Mouse (Mus musculus): ENCODE measurements around the gene Sdad1. TPM values are rescaled to one million over a fixed set of nuclear protein-coding genes. Genes with fewer than 3 reads are reported as not detected.

Gene Sdad1
- polyA plus RNA-seq, 1 experiment = 15.3 TPM

DNA sequence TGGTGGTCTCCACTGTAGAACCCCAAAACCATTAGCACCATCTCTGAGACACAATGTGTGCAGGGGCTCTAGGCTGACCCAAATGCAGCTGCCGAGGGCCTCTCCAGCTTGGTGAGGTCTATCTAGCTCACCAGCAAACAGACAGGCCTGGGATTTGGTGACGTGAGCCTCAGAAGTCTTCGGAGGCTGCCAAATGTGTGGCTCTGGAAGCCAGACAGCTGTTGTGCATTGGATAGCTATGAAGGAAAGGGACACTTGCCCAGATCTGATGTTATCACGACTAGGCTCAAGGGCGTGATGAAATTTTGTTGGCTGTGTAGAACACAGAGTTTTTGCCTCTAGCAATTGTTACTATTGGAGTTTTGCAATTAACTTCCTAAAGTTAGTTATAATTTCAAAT is 13.0 kb upstream of the Sdad1 start:
- H3K27me3 ChIP-seq (ENCODE audit: control insufficient read depth, insufficient read depth, low read length) = no peaks in the 10 kb centered on the region
- no peak for DNase-seq
- no peaks in the 10 kb centered on the region for H3K4me1 ChIP-seq (ENCODE audit: control insufficient read depth, insufficient read depth, low read length)
- WGBS = 11% methylated on average over 5 of the region's 5 CpGs
- H3K4me3 ChIP-seq (replicated peaks; ENCODE audit: insufficient read depth, low read depth, low read length) = no peak overlapping the region
- TF ChIP-seq CTCF (IDR thresholded peaks at IDR 0.05; ENCODE audit: borderline replicate concordance, insufficient read depth, low read depth, low read length) = no peak
- TF ChIP-seq POLR2A (IDR thresholded peaks at IDR 0.05; ENCODE audit: borderline replicate concordance, insufficient read depth, low read length) = no peak
- no peak overlapping the region for H3K27ac ChIP-seq (ENCODE audit: insufficient read depth, low read length)

GRCm38 (mm10) chr5:92322612-92323011 is 12.3 kb upstream of the Sdad1 start:
- no peaks in the 10 kb centered on the region for H3K27me3 ChIP-seq (ENCODE audit: control insufficient read depth, insufficient read depth, low read length)
- TF ChIP-seq POLR2A (IDR thresholded peaks at IDR 0.05; ENCODE audit: borderline replicate concordance, insufficient read depth, low read length) = no peak
- TF ChIP-seq CTCF (IDR thresholded peaks at IDR 0.05; ENCODE audit: borderline replicate concordance, insufficient read depth, low read depth, low read length) = no peak
- H3K27ac ChIP-seq (ENCODE audit: insufficient read depth, low read length) = no peak overlapping the region
- no peak for DNase-seq
- WGBS = 92% methylated on average over 4 of the region's 4 CpGs
- H3K4me3 ChIP-seq (replicated peaks; ENCODE audit: insufficient read depth, low read depth, low read length) = no peak overlapping the region
- no peaks in the 10 kb centered on the region for H3K4me1 ChIP-seq (ENCODE audit: control insufficient read depth, insufficient read depth, low read length)

GRCm38 (mm10) chr5:92321631-92322400 is 11.5 kb upstream of the Sdad1 start:
- DNase-seq = no peak
- Histone ChIP-seq H3K4me3 (replicated peaks; ENCODE audit: insufficient read depth, low read depth, low read length) (no peak overlapping the region), H3K27ac (ENCODE audit: insufficient read depth, low read length) (no peak overlapping the region), H3K4me1 (ENCODE audit: control insufficient read depth, insufficient read depth, low read length) (no peaks in the 10 kb centered on the region), H3K27me3 (ENCODE audit: control insufficient read depth, insufficient read depth, low read length) (no peaks in the 10 kb centered on the region)
- 72% methylated on average over 8 of the region's 8 CpGs for WGBS
- TF ChIP-seq POLR2A (IDR thresholded peaks at IDR 0.05; ENCODE audit: borderline replicate concordance, insufficient read depth, low read length) = no peak
- no peak for TF ChIP-seq CTCF (IDR thresholded peaks at IDR 0.05; ENCODE audit: borderline replicate concordance, insufficient read depth, low read depth, low read length)

DNA sequence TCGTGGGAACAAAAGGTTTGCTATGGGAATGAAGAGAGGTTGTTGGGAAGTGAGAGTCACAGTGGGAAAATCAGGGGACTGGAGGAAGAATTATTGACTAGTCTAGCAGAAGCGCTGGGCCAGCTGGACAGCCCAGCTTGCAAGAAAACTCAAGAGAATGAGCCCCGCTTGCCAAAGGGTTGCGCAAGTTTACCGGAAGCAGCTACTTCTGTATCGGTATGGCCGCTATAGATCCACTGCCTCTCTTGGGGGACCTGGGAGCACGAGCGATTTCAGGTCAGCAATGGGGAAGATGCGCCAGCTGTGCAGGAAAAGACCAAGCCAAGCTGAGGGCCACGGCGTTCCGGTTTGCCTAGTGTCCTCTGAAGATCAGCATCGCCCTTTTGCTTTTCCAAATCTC is 8.3 kb upstream of the Sdad1 start:
- TF ChIP-seq POLR2A (IDR thresholded peaks at IDR 0.05; ENCODE audit: borderline replicate concordance, insufficient read depth, low read length) = no peak
- no peak for TF ChIP-seq CTCF (IDR thresholded peaks at IDR 0.05; ENCODE audit: borderline replicate concordance, insufficient read depth, low read depth, low read length)
- no peaks in the 10 kb centered on the region for H3K4me1 ChIP-seq (ENCODE audit: control insufficient read depth, insufficient read depth, low read length)
- H3K27ac ChIP-seq (ENCODE audit: insufficient read depth, low read length) = no peak overlapping the region
- H3K4me3 ChIP-seq (replicated peaks; ENCODE audit: insufficient read depth, low read depth, low read length) = no peak overlapping the region
- H3K27me3 ChIP-seq (ENCODE audit: control insufficient read depth, insufficient read depth, low read length) = no peaks in the 10 kb centered on the region
- no peak for DNase-seq
- 83% methylated on average over 14 of the region's 14 CpGs for WGBS

DNA sequence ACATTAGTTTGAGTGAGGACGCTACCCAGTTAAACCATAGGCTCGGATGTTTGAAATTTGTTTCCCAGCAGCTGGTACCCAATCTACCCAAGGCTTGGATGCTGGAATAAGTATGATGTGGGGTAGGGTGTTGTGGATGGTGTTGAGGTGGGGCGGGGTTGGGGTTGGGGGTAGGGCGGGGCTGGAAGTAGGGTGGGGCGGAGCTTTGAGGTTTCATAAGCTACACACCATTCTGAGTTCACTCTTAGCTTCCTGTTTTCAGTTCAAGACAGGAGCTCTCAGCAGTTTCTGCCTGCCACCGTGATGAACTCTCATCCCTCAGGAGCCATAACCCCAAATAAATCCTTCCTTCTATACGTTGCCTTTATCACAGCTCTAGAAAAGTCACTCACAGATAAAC is 7.8 kb upstream of the Sdad1 start:
- Histone ChIP-seq H3K4me3 (replicated peaks; ENCODE audit: insufficient read depth, low read depth, low read length) (no peak overlapping the region), H3K4me1 (ENCODE audit: control insufficient read depth, insufficient read depth, low read length) (no peaks in the 10 kb centered on the region), H3K27me3 (ENCODE audit: control insufficient read depth, insufficient read depth, low read length) (no peaks in the 10 kb centered on the region), H3K27ac (ENCODE audit: insufficient read depth, low read length) (no peak overlapping the region)
- 86% methylated on average over 7 of the region's 7 CpGs for WGBS
- no peak for DNase-seq
- TF ChIP-seq POLR2A (IDR thresholded peaks at IDR 0.05; ENCODE audit: borderline replicate concordance, insufficient read depth, low read length) (no peak), CTCF (IDR thresholded peaks at IDR 0.05; ENCODE audit: borderline replicate concordance, insufficient read depth, low read depth, low read length) (no peak)

DNA sequence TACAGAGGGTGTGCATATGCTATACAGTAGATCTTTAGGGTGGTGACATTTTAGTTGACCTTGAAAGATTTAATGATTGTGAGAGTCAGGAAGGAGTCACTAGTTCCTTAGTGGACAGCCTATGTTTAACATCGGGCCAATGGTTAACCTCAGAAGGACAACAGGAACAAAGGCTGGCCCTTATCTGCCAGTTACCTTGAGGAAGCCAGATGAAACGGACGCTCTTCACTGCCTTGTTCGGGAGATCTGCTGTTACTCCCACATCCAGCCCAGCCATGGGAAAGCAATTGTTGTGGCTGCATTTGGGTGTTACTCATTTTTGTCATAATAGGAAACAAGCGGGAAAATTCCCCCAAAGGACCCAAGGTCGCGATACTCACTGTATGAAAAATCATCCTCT is 3.5 kb upstream of the Sdad1 start:
- Histone ChIP-seq H3K4me1 (ENCODE audit: control insufficient read depth, insufficient read depth, low read length) (no peaks in the 10 kb centered on the region; the same call in 1 of the 2 replicates), H3K27me3 (ENCODE audit: control insufficient read depth, insufficient read depth, low read length) (no peaks in the 10 kb centered on the region), H3K4me3 (replicated peaks; ENCODE audit: insufficient read depth, low read depth, low read length) (no peak overlapping the region), H3K27ac (ENCODE audit: insufficient read depth, low read length) (no peak overlapping the region)
- TF ChIP-seq POLR2A (IDR thresholded peaks at IDR 0.05; ENCODE audit: borderline replicate concordance, insufficient read depth, low read length) (no peak), CTCF (IDR thresholded peaks at IDR 0.05; ENCODE audit: borderline replicate concordance, insufficient read depth, low read depth, low read length) (no peak)
- DNase-seq = no peak
- WGBS = 80% methylated on average over 7 of the region's 7 CpGs

DNA sequence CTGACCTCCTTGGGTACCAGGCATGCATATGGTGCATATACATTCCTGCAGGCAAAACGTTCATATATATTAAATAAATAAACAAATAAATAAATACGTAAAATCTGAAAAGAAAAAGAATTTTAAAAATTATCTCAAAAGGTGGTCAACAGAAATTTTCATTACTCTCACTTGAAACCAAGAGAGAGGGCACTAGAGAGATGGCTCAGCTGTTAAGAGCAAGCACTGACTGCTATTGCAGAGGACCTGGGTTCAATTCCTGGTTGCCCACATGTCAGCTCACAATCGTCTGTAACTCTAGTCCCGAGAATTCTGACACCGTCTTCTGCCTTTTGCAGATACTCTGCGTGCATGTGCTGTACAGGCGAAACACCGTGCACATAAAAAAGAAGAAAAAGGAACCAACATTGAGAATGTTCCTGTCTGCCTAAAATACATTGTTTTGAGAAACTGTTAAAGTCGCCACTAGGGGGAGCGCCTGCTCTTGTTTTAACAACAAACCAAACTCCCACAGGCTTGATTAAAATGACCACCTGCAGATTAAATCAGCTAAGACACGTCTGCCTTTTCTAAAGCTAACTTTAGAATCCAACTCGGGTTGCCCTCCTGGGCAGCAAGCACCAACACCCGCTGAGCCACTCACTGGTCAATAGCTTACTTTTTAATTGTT is 1.9 kb upstream of the Sdad1 start:
- TF ChIP-seq CTCF (IDR thresholded peaks at IDR 0.05; ENCODE audit: borderline replicate concordance, insufficient read depth, low read depth, low read length) = peak; percentile 41; the same call in 1 of the 2 replicates
- TF ChIP-seq POLR2A (IDR thresholded peaks at IDR 0.05; ENCODE audit: borderline replicate concordance, insufficient read depth, low read length) = no peak
- Histone ChIP-seq H3K4me1 (ENCODE audit: control insufficient read depth, insufficient read depth, low read length) (peaks cover 6% of the 10 kb centered on the region; the same call in 1 of the 2 replicates), H3K27me3 (ENCODE audit: control insufficient read depth, insufficient read depth, low read length) (no peaks in the 10 kb centered on the region), H3K4me3 (replicated peaks; ENCODE audit: insufficient read depth, low read depth, low read length) (no peak overlapping the region), H3K27ac (ENCODE audit: insufficient read depth, low read length) (no peak overlapping the region)
- 15% methylated on average over 13 of the region's 13 CpGs for whole genome bisulfite sequencing
- DNase-seq = peak; percentile 80 to 83

- no peak for DNase-seq
- no peak overlapping the region for H3K27ac ChIP-seq (ENCODE audit: insufficient read depth, low read length)
- no peaks in the 10 kb centered on the region for H3K27me3 ChIP-seq (ENCODE audit: control insufficient read depth, insufficient read depth, low read length)
- 86% methylated on average over 3 of the region's 3 CpGs for WGBS
- H3K4me3 ChIP-seq (replicated peaks; ENCODE audit: insufficient read depth, low read depth, low read length) = no peak overlapping the region
- TF ChIP-seq POLR2A (IDR thresholded peaks at IDR 0.05; ENCODE audit: borderline replicate concordance, insufficient read depth, low read length) (no peak), CTCF (IDR thresholded peaks at IDR 0.05; ENCODE audit: borderline replicate concordance, insufficient read depth, low read depth, low read length) (no peak)
- H3K4me1 ChIP-seq (ENCODE audit: control insufficient read depth, insufficient read depth, low read length) = peaks cover 6% of the 10 kb centered on the region; the same call in 1 of the 2 replicates
These were observed 6.0 kb downstream of the Sdad1 start for GRCm38 (mm10) chr5:92304291-92304690.

All from cerebellum, adult 2 months (tissue).